Mouse (Mus musculus) thymus, postnatal 10 days (tissue): ENCODE measurements around the gene Ndel1.

ENCODE experiments used
- DNase-seq, 2 experiments: peaks; one replicate each; pipeline ENCODE4 v3.0.0; 2021; ENCODE audit warnings: low spot score in 2 of 2

Gene Ndel1

DNA sequence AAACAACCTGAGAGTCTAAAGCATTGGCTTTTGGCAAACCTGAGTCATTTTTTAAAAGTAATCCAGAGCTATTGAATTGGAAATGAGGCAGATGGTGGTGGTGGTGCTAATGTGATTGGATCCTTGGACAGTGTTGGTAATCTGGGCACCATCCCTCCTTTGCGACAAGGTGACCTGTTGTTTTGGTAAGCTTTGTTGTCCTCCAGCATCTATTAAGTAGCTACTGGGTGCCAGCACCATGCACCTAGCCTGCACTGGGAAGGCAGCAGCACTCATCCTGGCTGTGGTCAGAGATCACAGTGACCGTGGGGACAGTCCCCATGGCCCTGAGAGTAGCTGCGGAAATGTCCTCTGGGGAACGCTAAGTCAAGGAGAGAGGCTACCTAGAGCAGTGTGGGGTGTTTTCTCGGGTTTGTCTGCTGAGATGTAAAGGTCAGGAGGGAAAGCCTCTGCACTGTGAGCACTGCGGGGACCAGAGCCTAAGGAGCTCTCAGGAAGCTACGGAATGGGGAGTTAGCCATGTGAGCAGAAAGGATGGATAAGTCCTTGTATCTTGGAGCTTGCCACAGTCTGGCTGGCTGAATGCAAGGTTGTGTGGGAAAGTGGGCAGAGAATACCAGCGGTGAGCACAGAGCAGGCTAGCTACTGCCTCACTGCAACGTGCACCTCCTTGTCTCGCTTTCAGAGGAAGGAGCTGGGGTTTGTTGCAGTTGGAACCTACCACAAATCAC lies 91.8 kb downstream of the Ndel1 start:
- DNase-seq: no peak

DNA sequence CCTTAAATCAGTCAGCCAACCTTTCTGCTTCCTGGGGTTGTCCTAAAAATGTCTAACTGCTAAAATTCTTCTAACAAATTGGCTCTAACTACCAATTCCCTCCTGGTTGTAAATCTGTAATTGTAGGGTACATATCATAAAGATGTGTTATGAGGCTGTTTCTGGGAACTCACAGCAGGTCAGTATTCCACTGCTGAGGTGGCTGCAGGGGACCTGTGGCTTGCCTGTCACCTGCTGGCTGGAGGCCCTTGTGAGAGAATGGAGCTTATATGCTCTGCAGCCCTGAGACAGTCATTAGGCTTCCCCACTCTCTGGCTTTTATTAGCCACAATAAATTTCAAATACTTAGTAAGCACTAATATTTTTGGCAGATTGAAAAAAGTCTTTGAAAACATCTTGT lies 92.8 kb downstream of the Ndel1 start:
- DNase-seq: no peak

DNA sequence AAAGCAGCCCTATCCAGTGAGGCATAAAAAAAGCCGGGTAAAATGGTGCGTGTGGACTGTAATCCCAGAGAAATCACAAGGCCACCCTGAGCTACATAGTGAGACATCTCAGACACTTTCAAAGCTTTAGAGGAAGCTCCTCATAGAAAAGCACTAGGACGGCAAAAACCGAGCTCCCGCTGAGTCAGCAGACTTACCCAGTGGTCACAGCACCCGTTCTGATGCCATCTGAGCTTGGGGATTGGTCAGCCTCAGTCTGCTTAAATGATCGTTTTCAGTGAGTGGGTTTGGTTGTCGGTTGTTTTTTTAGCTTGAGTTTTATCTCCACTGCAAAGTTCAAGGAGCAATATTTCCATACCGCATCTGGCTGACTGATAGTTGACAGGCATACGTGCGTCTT lies 93.7 kb downstream of the Ndel1 start:
- no peak for DNase-seq

DNA sequence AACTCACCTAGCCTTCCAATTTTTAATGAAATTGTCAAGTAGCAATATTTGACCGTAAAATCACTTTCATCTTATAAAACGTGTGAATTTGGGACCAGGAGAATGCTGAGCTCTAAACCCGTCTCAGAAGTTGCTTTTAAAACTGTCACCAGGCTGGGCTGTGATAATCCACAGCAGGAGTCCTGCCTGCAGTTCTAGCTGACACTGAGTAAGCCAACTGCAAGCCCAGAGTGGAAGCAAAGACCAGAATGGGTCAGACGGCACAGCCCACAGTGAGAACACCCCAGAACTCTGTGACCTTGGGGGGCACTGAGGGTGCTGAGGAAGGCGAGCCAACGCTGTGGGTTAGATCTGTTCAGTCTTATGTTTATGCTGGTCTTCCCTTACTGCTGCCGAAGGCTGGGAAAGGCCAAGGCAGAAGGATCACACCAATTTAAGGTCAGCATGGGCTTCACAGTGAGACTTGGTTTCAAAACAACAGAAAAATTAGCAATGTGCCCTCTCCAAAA lies 95.5 kb downstream of the Ndel1 start:
- no peak for DNase-seq
